Mouse (Mus musculus): ENCODE measurements around the gene Mcoln3. TPM values are rescaled to one million over a fixed set of nuclear protein-coding genes. Genes with fewer than 3 reads are reported as not detected.

The Mcoln3 gene
- polyA plus RNA-seq, 1 experiment from 2014 or later: 1.9 TPM

DNA sequence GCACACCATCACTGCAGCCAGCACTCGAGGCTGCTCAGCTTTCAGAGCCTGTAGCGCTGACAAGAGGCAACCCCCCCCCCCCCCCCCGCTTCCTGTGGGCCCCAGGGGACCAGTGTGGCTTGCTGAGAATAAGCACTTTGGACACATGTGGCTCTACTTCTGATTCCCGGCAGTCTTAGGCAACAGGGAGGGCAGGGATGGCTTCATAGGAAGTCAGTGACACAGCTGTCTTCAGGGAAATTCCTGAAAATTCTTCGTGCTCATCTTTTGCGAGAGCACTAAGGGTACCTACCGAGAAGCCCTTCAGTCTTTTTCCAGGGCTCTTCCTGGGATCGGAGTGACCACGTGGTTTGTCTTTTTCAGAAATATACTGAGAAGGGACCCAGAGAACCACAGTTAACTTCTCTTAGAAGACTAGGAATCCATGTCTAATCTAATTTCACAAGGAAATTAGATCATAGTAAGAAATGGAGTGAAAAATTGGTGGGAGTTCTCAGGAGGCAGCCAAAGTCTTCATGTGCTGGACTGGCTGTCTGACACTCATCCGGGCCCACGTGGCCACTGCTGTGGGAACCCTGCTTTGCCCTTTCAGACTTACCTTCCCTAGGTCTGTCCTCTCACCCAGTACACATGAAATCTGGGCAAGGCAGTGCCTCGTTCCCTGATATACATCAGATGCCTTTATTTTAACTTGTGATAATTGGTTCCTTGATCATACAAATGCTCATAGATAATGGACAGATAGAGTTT is 36.8 kb downstream of the Mcoln3 start:
- Histone ChIP-seq H3K9me3 (no peaks in the 10 kb centered on the region), H3K9ac (no peak overlapping the region), H3K4me3 (no peak overlapping the region), H3K27me3 (replicated peaks) (peaks cover 23% of the 10 kb centered on the region), H3K4me1 (peaks cover 19% of the 10 kb centered on the region), H3K36me3 (no peaks in the 10 kb centered on the region), H3K27ac (no peak overlapping the region), H3K4me2 (replicated peaks) (no peak overlapping the region; the same call in 1 of the 2 replicates)
- WGBS: 27% methylated on average over 12 of the region's 12 CpGs
- peak; percentile 33; the same call in 1 of the 2 replicates for ATAC-seq (ENCODE audit: low FRiP score, low read depth)

DNA sequence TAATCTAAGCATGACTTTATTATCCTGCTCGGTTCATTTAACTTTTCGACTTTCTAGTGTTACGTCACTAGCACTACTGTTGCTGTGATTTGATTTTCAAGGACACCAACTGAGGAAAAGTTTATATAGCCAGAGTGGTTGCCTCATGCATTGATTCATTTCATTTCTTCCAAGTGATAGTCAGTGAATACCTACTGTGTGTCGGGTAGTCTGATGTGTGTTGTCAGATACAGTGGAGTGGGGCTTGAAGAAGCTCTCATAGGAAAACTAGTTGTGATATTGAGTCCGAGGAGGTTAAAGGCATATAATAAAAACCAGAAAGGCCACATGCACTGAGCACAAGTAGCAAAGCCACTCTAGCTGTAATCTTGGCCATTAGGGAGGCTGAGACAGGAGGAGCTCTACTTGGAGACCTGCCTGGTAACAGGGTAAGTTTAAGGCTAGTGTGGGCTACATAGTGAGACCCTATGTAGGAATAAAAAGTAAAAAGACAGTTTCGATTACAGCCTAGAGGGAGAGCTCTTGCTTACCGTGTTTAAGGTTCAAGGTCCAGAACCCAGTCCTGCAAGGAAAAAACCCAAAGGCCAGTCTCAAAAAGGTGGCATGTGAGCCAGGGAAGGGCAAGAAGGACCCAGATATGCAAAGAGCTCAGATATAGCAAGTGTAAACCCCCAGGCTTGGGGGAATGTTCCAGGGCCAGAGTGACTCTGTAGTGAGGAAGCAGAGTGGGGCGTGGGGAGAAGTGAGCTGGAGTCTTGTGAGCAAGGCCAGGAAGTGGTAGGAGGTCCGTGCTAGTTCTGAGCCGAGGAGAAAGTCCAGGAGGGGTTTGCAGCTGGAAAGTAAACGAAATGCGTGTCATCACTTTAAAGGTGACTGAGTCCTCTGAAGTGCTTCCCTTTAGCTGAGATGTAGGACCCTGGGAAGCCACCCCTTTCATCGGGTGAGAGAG is 38.7 kb downstream of the Mcoln3 start:
- no peak for ATAC-seq (ENCODE audit: low FRiP score, low read depth)
- Histone ChIP-seq H3K9ac (no peak overlapping the region), H3K36me3 (no peaks in the 10 kb centered on the region), H3K9me3 (no peaks in the 10 kb centered on the region), H3K27ac (no peak overlapping the region), H3K4me3 (no peak overlapping the region), H3K4me1 (0 out of 2 replicates have a peak, but pooled peaks cover 6% of the 10 kb centered on the region), H3K27me3 (replicated peaks) (peaks cover 6% of the 10 kb centered on the region; the same call in 1 of the 2 replicates), H3K4me2 (replicated peaks) (no peak overlapping the region)
- 82% methylated on average over 13 of the region's 13 CpGs for WGBS

DNA sequence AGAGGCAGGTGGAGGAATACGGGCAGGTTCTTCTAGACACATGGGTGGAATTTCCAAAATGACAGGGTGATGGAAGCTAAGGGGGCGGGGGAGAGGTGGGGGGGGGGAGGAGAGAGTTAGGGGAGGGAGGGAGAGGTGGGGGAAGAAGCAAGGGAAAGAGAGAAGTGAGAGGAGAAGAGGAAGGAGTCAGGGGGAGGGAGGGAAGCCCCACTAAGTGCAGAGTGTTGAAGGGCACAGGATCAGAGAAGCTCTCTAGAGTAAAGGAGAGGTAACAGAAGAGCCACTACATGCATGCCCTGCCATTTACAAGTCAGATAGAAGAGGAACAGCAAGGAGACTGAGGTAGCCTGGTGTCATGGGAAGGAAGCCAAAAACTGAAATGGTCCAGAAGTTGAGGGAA is 39.6 kb downstream of the Mcoln3 start:
- no peak for ATAC-seq (ENCODE audit: low FRiP score, low read depth)
- WGBS: 85% methylated on average over 2 of the region's 2 CpGs

DNA sequence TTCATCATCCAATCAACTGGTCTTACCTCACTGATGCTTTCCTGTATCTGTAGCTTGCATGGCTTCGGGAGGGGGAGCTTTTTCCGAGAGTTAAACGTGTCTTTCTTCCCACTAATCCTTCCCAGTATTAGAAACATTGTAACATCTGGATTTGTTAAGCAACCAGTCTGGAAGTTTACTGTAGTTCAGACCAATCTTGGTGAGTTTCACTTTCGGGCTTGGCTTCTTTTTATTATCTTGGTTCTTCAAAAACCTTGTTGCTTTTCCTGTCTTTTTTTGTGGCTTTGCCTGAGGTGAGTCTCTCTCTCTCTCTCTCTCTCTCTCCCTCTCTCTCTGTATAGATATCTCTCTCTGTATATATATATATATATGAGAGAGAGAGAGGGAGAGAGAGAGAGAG is 40.8 kb downstream of the Mcoln3 start:
- no peak overlapping the region for H3K4me3 ChIP-seq
- no peak overlapping the region for H3K4me2 ChIP-seq (replicated peaks)
- no peak overlapping the region for H3K27ac ChIP-seq
- H3K4me1 ChIP-seq: 0 out of 2 replicates have a peak, but pooled peaks cover 6% of the 10 kb centered on the region
- no peaks in the 10 kb centered on the region for H3K9me3 ChIP-seq
- no peaks in the 10 kb centered on the region for H3K27me3 ChIP-seq (replicated peaks)
- no peak for ATAC-seq (ENCODE audit: low FRiP score, low read depth)
- no peak overlapping the region for H3K9ac ChIP-seq
- H3K36me3 ChIP-seq: no peaks in the 10 kb centered on the region
- whole genome bisulfite sequencing: 81% methylated on average over 4 of the region's 4 CpGs

More for the DNA sequence above, 39.6 kb downstream of the Mcoln3 start:
- H3K4me2 ChIP-seq (replicated peaks): no peak overlapping the region
- no peak overlapping the region for H3K4me3 ChIP-seq
- no peaks in the 10 kb centered on the region for H3K27me3 ChIP-seq (replicated peaks)
- H3K9me3 ChIP-seq: no peaks in the 10 kb centered on the region
- no peak overlapping the region for H3K9ac ChIP-seq
- H3K4me1 ChIP-seq: 0 out of 2 replicates have a peak, but pooled peaks cover 6% of the 10 kb centered on the region
- H3K27ac ChIP-seq: no peak overlapping the region
- no peaks in the 10 kb centered on the region for H3K36me3 ChIP-seq

DNA sequence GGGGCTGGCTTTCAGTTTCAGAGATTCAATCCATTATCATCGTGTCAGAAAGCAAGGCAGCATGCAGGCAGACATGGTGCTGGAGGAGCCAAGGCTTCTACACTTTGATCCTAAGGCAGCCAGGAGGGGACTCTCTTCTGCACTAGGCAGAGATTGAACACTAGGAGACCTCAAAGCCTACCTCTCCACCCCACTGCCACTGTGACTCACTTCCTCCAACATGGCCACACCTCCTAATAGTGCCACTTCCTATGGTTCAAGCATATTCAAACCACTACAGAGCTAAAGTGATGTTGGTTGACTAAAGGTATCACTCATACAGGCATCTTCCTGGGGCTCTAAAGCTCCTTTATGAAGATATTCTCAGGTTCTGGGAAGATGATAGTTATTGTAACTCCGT is 42.1 kb downstream of the Mcoln3 start:
- Histone ChIP-seq H3K27ac (no peak overlapping the region), H3K4me2 (replicated peaks) (no peak overlapping the region), H3K9me3 (no peaks in the 10 kb centered on the region), H3K27me3 (replicated peaks) (no peaks in the 10 kb centered on the region), H3K9ac (no peak overlapping the region), H3K4me1 (no peaks in the 10 kb centered on the region), H3K36me3 (no peaks in the 10 kb centered on the region), H3K4me3 (no peak overlapping the region)
- 84% methylated on average over 2 of the region's 2 CpGs for WGBS
- no peak for ATAC-seq (ENCODE audit: low FRiP score, low read depth)

DNA sequence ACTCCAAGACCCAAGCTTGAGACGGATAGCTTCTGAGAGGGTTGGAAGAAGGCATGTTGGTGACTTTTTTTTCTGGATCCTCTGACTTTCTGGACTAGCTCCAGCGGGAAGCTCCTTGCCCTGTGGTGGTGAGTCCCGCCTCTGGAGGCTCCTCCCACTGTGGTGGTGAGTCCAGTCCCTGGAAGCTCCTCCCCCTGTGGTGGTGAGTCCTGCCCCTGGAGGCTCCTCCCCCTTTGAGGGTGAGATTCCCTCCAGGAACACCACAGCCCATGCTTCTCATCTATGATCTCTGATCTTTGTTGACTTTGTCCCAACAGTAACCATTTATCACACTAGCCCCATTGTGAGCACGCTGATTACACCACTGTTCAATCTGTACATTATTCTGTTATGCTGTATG is 44.9 kb downstream of the Mcoln3 start:
- no peak for ATAC-seq (ENCODE audit: low FRiP score, low read depth)
- no peaks in the 10 kb centered on the region; the same call in 1 of the 2 replicates for H3K27me3 ChIP-seq (replicated peaks)
- 82% methylated on average over 4 of the region's 4 CpGs for WGBS
- H3K27ac ChIP-seq: no peak overlapping the region
- no peak overlapping the region for H3K4me3 ChIP-seq
- H3K4me1 ChIP-seq: no peaks in the 10 kb centered on the region
- no peak overlapping the region for H3K4me2 ChIP-seq (replicated peaks)
- no peaks in the 10 kb centered on the region for H3K9me3 ChIP-seq
- no peak overlapping the region for H3K9ac ChIP-seq
- H3K36me3 ChIP-seq: no peaks in the 10 kb centered on the region

DNA sequence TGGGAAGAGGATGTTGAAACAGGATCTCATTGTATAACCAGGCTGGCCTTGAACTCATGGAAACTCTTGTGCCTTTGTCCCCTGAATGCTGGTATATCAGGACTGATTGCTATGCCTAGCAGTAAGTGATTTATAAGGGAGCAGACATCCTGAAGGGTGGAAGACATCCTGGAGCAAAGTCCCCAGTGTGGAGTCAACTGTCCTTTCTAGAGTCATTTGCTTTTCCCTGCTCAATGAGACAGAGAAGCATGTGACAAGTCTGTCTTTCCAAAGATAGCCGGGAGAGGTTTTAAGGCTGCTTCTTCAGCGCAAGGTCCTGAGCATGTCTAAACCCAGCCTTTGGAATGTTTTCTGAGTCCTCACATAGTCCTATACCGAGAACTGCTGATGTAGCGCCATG is 52.1 kb downstream of the Mcoln3 start:
- H3K4me1 ChIP-seq: no peaks in the 10 kb centered on the region
- H3K27me3 ChIP-seq (replicated peaks): no peaks in the 10 kb centered on the region; the same call in 1 of the 2 replicates
- H3K9me3 ChIP-seq: no peaks in the 10 kb centered on the region
- WGBS: 82% methylated on average over 4 of the region's 4 CpGs
- H3K27ac ChIP-seq: no peak overlapping the region
- no peak overlapping the region for H3K4me2 ChIP-seq (replicated peaks)
- no peak overlapping the region for H3K9ac ChIP-seq
- no peak for ATAC-seq (ENCODE audit: low FRiP score, low read depth)
- H3K4me3 ChIP-seq: no peak overlapping the region
- no peaks in the 10 kb centered on the region for H3K36me3 ChIP-seq

DNA sequence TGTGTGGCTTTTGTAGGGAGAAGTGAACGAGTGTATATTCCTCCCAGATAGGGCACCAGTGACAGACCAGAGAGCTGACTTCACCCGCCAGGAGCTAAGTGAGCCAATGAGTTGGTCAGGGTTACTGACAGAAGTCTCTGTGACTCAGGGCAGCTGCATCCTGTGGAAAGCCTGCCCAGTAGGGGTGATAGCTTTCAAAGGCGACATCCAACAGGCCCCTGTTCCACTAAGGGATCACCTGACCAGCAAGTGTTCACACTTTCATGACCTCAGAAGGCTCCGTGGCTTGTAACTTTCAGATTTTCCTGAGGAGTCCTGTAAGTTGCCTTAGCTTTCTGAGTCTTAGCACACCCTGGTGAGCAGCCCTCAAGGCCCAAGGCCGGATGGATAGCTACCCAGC is 55.8 kb downstream of the Mcoln3 start:
- no peaks in the 10 kb centered on the region for H3K27me3 ChIP-seq (replicated peaks)
- H3K4me1 ChIP-seq: no peaks in the 10 kb centered on the region
- no peak overlapping the region for H3K4me2 ChIP-seq (replicated peaks)
- no peaks in the 10 kb centered on the region for H3K36me3 ChIP-seq
- ATAC-seq (ENCODE audit: low FRiP score, low read depth): no peak
- no peak overlapping the region for H3K27ac ChIP-seq
- H3K9ac ChIP-seq: no peak overlapping the region
- 85% methylated on average over 5 of the region's 5 CpGs for WGBS
- H3K9me3 ChIP-seq: no peaks in the 10 kb centered on the region
- no peak overlapping the region for H3K4me3 ChIP-seq

DNA sequence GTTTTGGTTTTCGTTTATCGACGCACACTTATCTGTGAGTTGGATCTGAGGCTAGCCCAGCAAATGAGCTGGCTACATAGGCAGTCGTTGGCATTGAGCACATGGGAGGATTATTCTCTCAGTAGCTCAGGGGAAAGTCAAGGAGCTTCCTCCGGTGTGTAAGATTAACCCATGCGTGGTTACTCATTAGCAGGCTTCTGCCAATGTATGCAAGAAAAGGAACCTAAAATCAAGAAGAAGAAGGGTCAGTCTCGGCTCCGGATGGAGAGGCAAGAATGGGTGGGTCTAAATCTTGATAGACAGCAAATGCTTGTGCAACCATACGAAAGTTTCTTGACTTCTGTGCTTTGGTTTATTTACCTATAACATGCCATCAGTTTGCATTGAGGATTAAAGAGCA is 57.0 kb downstream of the Mcoln3 start:
- 87% methylated on average over 9 of the region's 9 CpGs for WGBS
- H3K27ac ChIP-seq: no peak overlapping the region
- H3K4me1 ChIP-seq: no peaks in the 10 kb centered on the region
- no peak for ATAC-seq (ENCODE audit: low FRiP score, low read depth)
- H3K4me3 ChIP-seq: no peak overlapping the region
- no peaks in the 10 kb centered on the region for H3K36me3 ChIP-seq
- no peak overlapping the region for H3K9ac ChIP-seq
- H3K27me3 ChIP-seq (replicated peaks): no peaks in the 10 kb centered on the region
- no peak overlapping the region for H3K4me2 ChIP-seq (replicated peaks)
- H3K9me3 ChIP-seq: no peaks in the 10 kb centered on the region

DNA sequence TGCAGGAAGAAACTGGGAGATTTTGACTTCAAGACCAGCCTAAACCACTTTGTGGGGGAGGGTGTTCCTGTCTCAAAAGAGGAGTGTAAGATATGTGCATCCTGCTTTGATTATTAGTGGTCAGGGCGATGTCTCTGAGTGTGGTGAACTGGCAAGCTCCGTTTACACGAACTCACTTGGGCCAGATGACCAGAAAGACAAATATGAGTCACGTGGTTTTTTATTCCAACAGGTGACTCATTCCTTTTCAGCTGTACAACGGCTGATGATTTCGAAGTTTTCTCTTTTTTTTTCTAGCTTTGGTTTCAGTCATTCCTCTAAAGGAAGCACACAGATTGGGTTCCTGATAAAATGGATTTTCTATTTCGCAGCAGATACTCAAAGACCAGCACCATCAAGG is 60.0 kb downstream of the Mcoln3 start:
- H3K27me3 ChIP-seq (replicated peaks): 0 out of 2 replicates have a peak, but pooled peaks cover 2% of the 10 kb centered on the region
- H3K36me3 ChIP-seq: no peaks in the 10 kb centered on the region
- no peaks in the 10 kb centered on the region for H3K4me1 ChIP-seq
- no peak for ATAC-seq (ENCODE audit: low FRiP score, low read depth)
- no peak overlapping the region for H3K4me2 ChIP-seq (replicated peaks)
- H3K9me3 ChIP-seq: no peaks in the 10 kb centered on the region
- 80% methylated on average over 7 of the region's 7 CpGs for WGBS
- no peak overlapping the region for H3K9ac ChIP-seq
- H3K27ac ChIP-seq: no peak overlapping the region
- no peak overlapping the region for H3K4me3 ChIP-seq

DNA sequence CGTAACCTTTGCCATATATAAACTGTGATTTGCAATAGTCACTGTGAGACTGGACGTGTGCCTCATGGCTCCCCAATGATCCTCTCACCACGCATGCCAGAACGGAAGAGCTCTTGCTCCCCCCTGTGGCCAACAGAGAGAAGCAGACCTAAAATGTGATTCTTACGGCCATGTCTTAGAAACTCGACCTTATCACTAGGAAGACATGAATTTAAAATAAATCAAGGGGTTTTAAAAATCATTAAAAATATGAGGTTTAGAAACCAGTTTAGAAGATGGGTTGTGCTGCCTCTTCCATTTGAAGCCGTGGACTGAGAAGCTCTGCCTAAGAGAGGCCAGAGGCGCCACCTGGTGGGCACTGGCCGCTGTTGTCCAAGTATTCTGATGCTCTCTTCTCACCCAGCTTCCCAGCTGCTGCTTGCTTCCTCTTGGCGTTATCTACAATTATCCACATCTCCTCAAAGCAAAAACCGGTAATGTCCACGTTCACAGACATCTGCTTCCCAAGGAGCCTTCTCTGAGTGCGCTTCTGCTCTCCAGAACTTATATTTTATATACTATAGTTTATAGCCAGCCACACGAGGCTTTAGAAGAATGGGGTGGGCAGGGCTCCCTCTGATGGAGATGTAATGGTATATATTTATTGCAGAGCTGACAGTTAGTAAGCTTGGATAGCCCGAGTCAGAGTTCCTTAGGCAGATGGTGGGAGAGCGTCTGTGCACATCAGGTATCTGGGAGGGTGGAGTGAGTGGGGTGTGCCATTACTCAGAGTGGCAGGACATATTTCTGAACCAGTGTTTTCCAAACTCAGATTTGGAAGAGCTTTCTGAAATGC is 60.7 kb downstream of the Mcoln3 start:
- H3K9me3 ChIP-seq: no peaks in the 10 kb centered on the region
- peak; percentile 86 for ATAC-seq (ENCODE audit: low FRiP score, low read depth)
- H3K4me2 ChIP-seq (replicated peaks): peak overlapping the region; percentile 56
- H3K4me3 ChIP-seq: no peak overlapping the region; the same call in 1 of the 2 replicates
- H3K4me1 ChIP-seq: no peaks in the 10 kb centered on the region
- H3K9ac ChIP-seq: no peak overlapping the region
- 4% methylated on average over 16 of the region's 16 CpGs for WGBS
- H3K27ac ChIP-seq: no peak overlapping the region
- H3K27me3 ChIP-seq (replicated peaks): 0 out of 2 replicates have a peak, but pooled peaks cover 3% of the 10 kb centered on the region
- no peaks in the 10 kb centered on the region for H3K36me3 ChIP-seq

Data from neural tube, embryonic 12.5 days (tissue).